Mouse (Mus musculus) small intestine, adult 2 months (tissue): ENCODE results near the gene Mrpl28.

Experiments used
- CTCF ChIP-seq: fragments of 200-500 bp; IDR thresholded peaks from 2 replicates; pipeline ENCODE4 v1.5.1; 2012; ENCODE audit warnings: low read depth, mild to moderate bottlenecking, control low read depth, inconsistent platforms, low read length, moderate library complexity, mixed read lengths; ENCODE audit not compliant: insufficient replicate concordance, insufficient read length; ENCODE audit errors: extremely low read depth
- POLR2A ChIP-seq: fragments of 200-500 bp; IDR thresholded peaks from 2 replicates; pipeline ENCODE4 v1.6.1; 2012; ENCODE audit warnings: low read depth, mild to moderate bottlenecking, control low read depth, inconsistent platforms, low read length, moderate library complexity

DNA sequence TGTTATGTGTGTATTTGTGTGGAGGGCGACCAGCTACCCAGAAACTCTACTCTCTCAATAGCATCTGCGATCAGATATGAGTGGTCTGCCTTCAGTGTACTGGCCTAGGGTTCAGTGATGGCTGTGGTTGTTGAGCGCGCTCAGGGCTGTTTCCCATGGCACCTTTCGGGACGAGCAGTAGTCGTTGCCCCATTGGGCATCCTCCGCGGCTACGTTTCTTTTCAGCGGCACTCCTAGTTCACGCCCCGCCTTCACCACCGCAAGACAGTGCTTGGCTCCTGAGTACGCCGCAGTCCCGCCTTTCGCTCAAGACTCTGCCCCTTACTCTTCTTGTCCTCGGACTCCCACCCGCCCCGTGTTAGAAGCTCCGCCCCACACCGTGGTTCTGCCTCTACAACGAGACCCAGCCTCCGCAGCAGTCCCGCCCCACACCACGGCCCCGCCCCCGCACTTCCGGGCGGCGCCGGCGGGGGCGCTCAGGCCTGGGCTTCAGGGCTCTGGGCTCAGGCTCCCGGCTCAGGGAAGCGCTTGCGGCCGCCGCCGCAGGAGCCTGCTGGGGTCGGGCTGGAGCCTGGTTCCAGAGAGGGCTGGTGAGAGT, 15.0 kb downstream of the Mrpl28 start, which contains the start of gene Axin1:
- TF ChIP-seq CTCF (peak; percentile 56; the same call in 1 of the 2 replicates), POLR2A (peak; percentile 85)
